ENCODE assay signal across 35 mouse cellular contexts in genomic region chr8:74822288-74822687, GRCm38 (mm10). TPM values are rescaled to one million over a fixed set of nuclear protein-coding genes. Genes with fewer than 3 reads are reported as not detected.
DNase-seq lines count a peak whose midpoint lies in the region; ATAC-seq and TF ChIP-seq lines count a peak whose summit lies in the region.
"Had no signal": no experiment of that assay in that cellular context is flagged by ENCODE, and none has a peak within 500 bp of the region (broad histone marks: within the 10 kb centered on the region; RNA-seq: fewer than 3 reads in every experiment).

No protein-coding gene starts in this region.

- H3K27ac ChIP-seq in kidney, postnatal 0 days: no peak overlapping the region
- H3K27ac ChIP-seq in kidney, embryonic 16.5 days (ENCODE audit: low read length): no peak overlapping the region
- H3K27ac ChIP-seq in ES-E14 (ENCODE audit: insufficient read depth, low read depth, low read length, poor library complexity, severe bottlenecking): no peak overlapping the region
- H3K27ac ChIP-seq in liver, embryonic 12.5 days: no peak overlapping the region
- H3K27ac ChIP-seq: embryonic facial prominence, embryonic 12.5 days; embryonic facial prominence, embryonic 15.5 days; gastrocnemius, adult 2 months; heart, embryonic 15.5 days; hindbrain, embryonic 10.5 days; hindbrain, embryonic 13.5 days had no signal

- no peak overlapping the region for H3K9ac ChIP-seq in kidney, postnatal 0 days (ENCODE audit: low read depth, low read length)
- H3K9ac ChIP-seq in kidney, embryonic 16.5 days (replicated peaks; ENCODE audit: low read length): no peak overlapping the region
- H3K9ac ChIP-seq in ES-E14 (ENCODE audit: insufficient read depth, low read depth, low read length, poor library complexity, severe bottlenecking): no peak overlapping the region
- no peak overlapping the region for H3K9ac ChIP-seq in liver, embryonic 12.5 days
- H3K9ac ChIP-seq: embryonic facial prominence, embryonic 12.5 days; embryonic facial prominence, embryonic 15.5 days; forebrain, postnatal 0 days; heart, embryonic 12.5 days; heart, embryonic 15.5 days; hindbrain, embryonic 13.5 days had no signal

- H3K4me1 ChIP-seq in kidney, postnatal 0 days (replicated peaks; ENCODE audit: insufficient read depth, low read length): no peaks in the 10 kb centered on the region
- H3K4me1 ChIP-seq in kidney, embryonic 16.5 days (ENCODE audit: insufficient read depth, low read length): no peaks in the 10 kb centered on the region
- H3K4me1 ChIP-seq in ES-E14 (ENCODE audit: control insufficient read depth in 2 of 2, insufficient read depth in 2 of 2, low read length in 2 of 2, poor library complexity in 1 of 2): peaks cover 2 to 6% of the 10 kb centered on the region in 2 experiments; a peak in 3 of 4 replicates
- H3K4me1 ChIP-seq in liver, embryonic 12.5 days: no peaks in the 10 kb centered on the region
- H3K4me1 ChIP-seq in lung, adult 2 months (ENCODE audit: control insufficient read depth, insufficient read depth, low read length): no peaks in the 10 kb centered on the region
- H3K4me1 ChIP-seq: embryonic facial prominence, embryonic 12.5 days; embryonic facial prominence, embryonic 15.5 days; heart, embryonic 12.5 days; heart, embryonic 15.5 days; hindbrain, embryonic 13.5 days had no signal

- no peak for TF ChIP-seq CTCF in kidney, postnatal 0 days (IDR thresholded peaks at IDR 0.05; ENCODE audit: low read depth)
- TF ChIP-seq CTCF in lung, adult 2 months (IDR thresholded peaks at IDR 0.05; ENCODE audit: insufficient read depth, low read length): no peak

- H3K36me3 ChIP-seq in kidney, postnatal 0 days (ENCODE audit: insufficient read depth, low read length): no peaks in the 10 kb centered on the region
- no peaks in the 10 kb centered on the region for H3K36me3 ChIP-seq in kidney, embryonic 16.5 days (ENCODE audit: insufficient read depth, low read length)
- H3K36me3 ChIP-seq in ES-E14 (ENCODE audit: control insufficient read depth, insufficient read depth, low read length, poor library complexity, severe bottlenecking): no peaks in the 10 kb centered on the region
- no peaks in the 10 kb centered on the region for H3K36me3 ChIP-seq in liver, embryonic 12.5 days
- H3K36me3 ChIP-seq: embryonic facial prominence, embryonic 12.5 days; embryonic facial prominence, embryonic 15.5 days; heart, embryonic 12.5 days; heart, embryonic 15.5 days; hindbrain, embryonic 10.5 days; hindbrain, embryonic 13.5 days had no signal

- H3K27me3 ChIP-seq in kidney, postnatal 0 days (ENCODE audit: insufficient read depth, low read length): no peaks in the 10 kb centered on the region
- H3K27me3 ChIP-seq in kidney, embryonic 16.5 days (ENCODE audit: insufficient read depth, low read length): no peaks in the 10 kb centered on the region
- H3K27me3 ChIP-seq in liver, embryonic 12.5 days (replicated peaks): no peaks in the 10 kb centered on the region
- H3K27me3 ChIP-seq: embryonic facial prominence, embryonic 12.5 days; embryonic facial prominence, embryonic 15.5 days; heart, embryonic 12.5 days; heart, embryonic 15.5 days; hindbrain, embryonic 13.5 days had no signal

- TF ChIP-seq POLR2A in lung, adult 2 months (IDR thresholded peaks at IDR 0.05; ENCODE audit: borderline replicate concordance, extremely low read depth, low read depth, low read length): no peak

- no peak overlapping the region for H3K4me3 ChIP-seq in kidney, postnatal 0 days (replicated peaks; ENCODE audit: low read depth, low read length)
- H3K4me3 ChIP-seq in kidney, embryonic 16.5 days (ENCODE audit: low read length): no peak overlapping the region
- no peak overlapping the region for H3K4me3 ChIP-seq in ES-E14 (ENCODE audit: insufficient read depth in 1 of 2, low read depth in 1 of 2, low read length in 2 of 2, poor library complexity in 1 of 2, severe bottlenecking in 1 of 2)
- H3K4me3 ChIP-seq in liver, embryonic 12.5 days: no peak overlapping the region
- H3K4me3 ChIP-seq in lung, adult 2 months (replicated peaks; ENCODE audit: extremely low read depth, low read depth, low read length): no peak overlapping the region
- H3K4me3 ChIP-seq: embryonic facial prominence, embryonic 12.5 days; embryonic facial prominence, embryonic 15.5 days; gastrocnemius, adult 2 months; heart, embryonic 12.5 days; heart, embryonic 15.5 days; hindbrain, embryonic 10.5 days; hindbrain, embryonic 13.5 days had no signal

- no peak overlapping the region for H3K4me2 ChIP-seq in kidney, postnatal 0 days (ENCODE audit: low read length)
- no peak overlapping the region for H3K4me2 ChIP-seq in kidney, embryonic 16.5 days (replicated peaks; ENCODE audit: low read depth, low read length)
- no peak overlapping the region for H3K4me2 ChIP-seq in liver, embryonic 12.5 days
- H3K4me2 ChIP-seq: embryonic facial prominence, embryonic 12.5 days; embryonic facial prominence, embryonic 15.5 days; heart, embryonic 12.5 days; heart, embryonic 15.5 days; hindbrain, embryonic 13.5 days had no signal

- H3K9me3 ChIP-seq in kidney, postnatal 0 days (replicated peaks; ENCODE audit: low read length): no peaks in the 10 kb centered on the region
- H3K9me3 ChIP-seq in kidney, embryonic 16.5 days (ENCODE audit: low read length): no peaks in the 10 kb centered on the region
- H3K9me3 ChIP-seq in ES-E14 (ENCODE audit: control insufficient read depth, insufficient read depth, low read depth, low read length): no peaks in the 10 kb centered on the region
- no peaks in the 10 kb centered on the region for H3K9me3 ChIP-seq in liver, embryonic 12.5 days (replicated peaks)
- H3K9me3 ChIP-seq: embryonic facial prominence, embryonic 12.5 days; embryonic facial prominence, embryonic 15.5 days; heart, embryonic 12.5 days; heart, embryonic 15.5 days; hindbrain, embryonic 10.5 days; hindbrain, embryonic 13.5 days had no signal

- no peak for ATAC-seq in kidney, postnatal 0 days (replicated peaks; ENCODE audit: low FRiP score, low read depth)
- no peak for ATAC-seq in kidney, embryonic 16.5 days (ENCODE audit: low FRiP score, low TSS enrichment)
- ATAC-seq in liver, embryonic 12.5 days: no peak
- ATAC-seq: CD4-positive, CD25-positive, alpha-beta regulatory T cell, adult 4 months; forebrain, embryonic 14.5 days; forebrain, postnatal 0 days; hindbrain, embryonic 16.5 days; intestine, embryonic 16.5 days had no signal

- DNase-seq in kidney, postnatal 0 days (ENCODE audit: low spot score): peak; percentile 1
- DNase-seq in ES-E14 (ENCODE audit: low read depth, low spot score) (peak; percentile 40), ZHBTc4 (ENCODE audit: low read depth, low spot score) (peak; percentile 75)
- DNase-seq in lung, adult 2 months: no peak
- DNase-seq: adrenal gland, adult 2 months; adrenal gland, postnatal 14 days; cerebellum, adult 11-12 months; cerebellum, adult 8-10 months; cerebellum, postnatal 10 days; cerebellum, postnatal 36 days; forebrain, postnatal 0 days; gastrocnemius, adult 2 months; gastrocnemius, postnatal 25 days; heart, adult 18-20 months; heart, postnatal 10 days; heart, postnatal 36 days had no signal

- in situ Hi-C loops in ES-E14 (cut with MboI; ENCODE audit: low sequenced_read_pairs in 2 of 2, unreplicated experiment in 2 of 2): no loop called here

TF ChIP-seq in ES-E14, 5 proteins besides CTCF, POLR2A, EP300 and RAD21:
- TF ChIP-seq ZC3H11A (IDR thresholded peaks at IDR 0.05; ENCODE audit: borderline replicate concordance, low read depth, low read length) (no peak), CHD2 (IDR thresholded peaks at IDR 0.05; ENCODE audit: low read depth, low read length) (peak; percentile 73)

RNA-seq across cellular contexts. Expression of gene Isx, which starts 50.7 kb away (rescaled TPM):
- polyA plus RNA-seq in kidney, postnatal 0 days (2015; fragmentation: Nextera tagmentation; extraction: Ambion mirVana): 0.11 TPM in 1 of 2 replicates, not detected in the other
- not detected in 2 replicates for polyA plus RNA-seq in kidney, embryonic 16.5 days (2015; fragmentation: Nextera tagmentation; extraction: Ambion mirVana)
- total RNA-seq in ES-E14 (2012; rRNA removed): 0.13 TPM in 1 of 2 replicates, not detected in the other
- 0.11 TPM in 1 of 2 replicates, not detected in the other for polyA plus RNA-seq in liver, embryonic 12.5 days (2016; fragmentation: Nextera tagmentation; extraction: Ambion mirVana)
- polyA plus RNA-seq in lung, adult 2 months (2012; rRNA removed): not detected in 2 replicates
- total RNA-seq: adrenal gland, adult 2 months; forebrain, postnatal 0 days; gastrocnemius, adult 2 months; gastrocnemius, postnatal 25 days; heart, adult 18-20 months; heart, postnatal 36 days; MEL had no signal
- polyA plus RNA-seq: adrenal gland, adult 2 months; brain, embryonic 14.5 days; C2C12; CD4-positive, CD25-positive, alpha-beta regulatory T cell, adult 4 months; cortical plate, adult 2 months; embryonic facial prominence, embryonic 12.5 days; embryonic facial prominence, embryonic 15.5 days; forebrain, embryonic 11.5 days; forebrain, embryonic 14.5 days; forebrain, postnatal 0 days; frontal cortex, adult 2 months; gonadal fat pad, adult 2 months; heart, embryonic 12.5 days; hindbrain, embryonic 10.5 days; hindbrain, embryonic 13.5 days; hindbrain, embryonic 16.5 days had no signal
